Mouse (Mus musculus): Measurements from ENCODE around the gene Kif6. TPM values are rescaled to one million over a fixed set of nuclear protein-coding genes. Genes with fewer than 3 reads are reported as not detected.

The Kif6 gene
- polyA plus RNA-seq, 1 experiment from 2014 or later, result 4.7 TPM

GRCm38 (mm10) chr17:49741172-49741571, 126.2 kb downstream of the Kif6 start:
- H3K27me3 ChIP-seq, result no peaks in the 10 kb centered on the region
- H3K4me2 ChIP-seq, result no peak overlapping the region
- no peak overlapping the region for H3K4me3 ChIP-seq
- H3K9me3 ChIP-seq, result no peaks in the 10 kb centered on the region
- ATAC-seq (ENCODE audit: borderline replicate concordance, extremely low read depth, low FRiP score, low TSS enrichment), result no peak
- H3K9ac ChIP-seq, result no peak overlapping the region
- WGBS, result 59% methylated on average over 4 of the region's 4 CpGs
- no peaks in the 10 kb centered on the region for H3K36me3 ChIP-seq
- peaks cover 49% of the 10 kb centered on the region for H3K4me1 ChIP-seq
- 0 out of 2 replicates have a peak overlapping the region, but pooled peaks have one; percentile 37 for H3K27ac ChIP-seq

- ATAC-seq (ENCODE audit: borderline replicate concordance, extremely low read depth, low FRiP score, low TSS enrichment), result no peak
- Histone ChIP-seq H3K9me3 (no peaks in the 10 kb centered on the region), H3K4me2 (no peak overlapping the region), H3K36me3 (no peaks in the 10 kb centered on the region), H3K9ac (no peak overlapping the region), H3K4me3 (no peak overlapping the region), H3K27me3 (no peaks in the 10 kb centered on the region), H3K4me1 (peaks cover 49% of the 10 kb centered on the region), H3K27ac (peak overlapping the region; percentile 37)
- 49% methylated on average over 5 of the region's 5 CpGs for WGBS
These were observed 127.0 kb downstream of the Kif6 start for GRCm38 (mm10) chr17:49741927-49742326.

- H3K27ac ChIP-seq, result peak overlapping the region; percentile 61
- H3K4me1 ChIP-seq, result peaks cover 30% of the 10 kb centered on the region
- H3K27me3 ChIP-seq, result no peaks in the 10 kb centered on the region
- H3K9me3 ChIP-seq, result no peaks in the 10 kb centered on the region
- peak; percentile 40; the same call in 1 of the 2 replicates for ATAC-seq (ENCODE audit: borderline replicate concordance, extremely low read depth, low FRiP score, low TSS enrichment)
- no peaks in the 10 kb centered on the region for H3K36me3 ChIP-seq
- no peak overlapping the region for H3K4me2 ChIP-seq
- no peak overlapping the region for H3K9ac ChIP-seq
- WGBS, result 47% methylated on average over 14 of the region's 14 CpGs
- H3K4me3 ChIP-seq, result no peak overlapping the region
These were observed 128.9 kb downstream of the Kif6 start for GRCm38 (mm10) chr17:49743580-49744463.

- Histone ChIP-seq H3K4me3 (no peak overlapping the region), H3K4me2 (no peak overlapping the region), H3K4me1 (peaks cover 4% of the 10 kb centered on the region; the same call in 1 of the 2 replicates), H3K9ac (no peak overlapping the region), H3K9me3 (no peaks in the 10 kb centered on the region), H3K27me3 (no peaks in the 10 kb centered on the region), H3K27ac (no peak overlapping the region), H3K36me3 (no peaks in the 10 kb centered on the region)
- WGBS, result 42% methylated on average over 5 of the region's 6 CpGs
- peak; percentile 72 for ATAC-seq (ENCODE audit: borderline replicate concordance, extremely low read depth, low FRiP score, low TSS enrichment)
These were observed 136.0 kb downstream of the Kif6 start for GRCm38 (mm10) chr17:49750889-49751324.

- Histone ChIP-seq H3K4me1 (peaks cover 22% of the 10 kb centered on the region), H3K36me3 (no peaks in the 10 kb centered on the region), H3K4me3 (no peak overlapping the region), H3K9me3 (no peaks in the 10 kb centered on the region), H3K9ac (no peak overlapping the region), H3K27ac (no peak overlapping the region; the same call in 1 of the 2 replicates), H3K27me3 (no peaks in the 10 kb centered on the region), H3K4me2 (no peak overlapping the region)
- no peak for ATAC-seq (ENCODE audit: borderline replicate concordance, extremely low read depth, low FRiP score, low TSS enrichment)
- 89% methylated on average over 7 of the region's 7 CpGs for WGBS
These were observed 138.9 kb downstream of the Kif6 start for GRCm38 (mm10) chr17:49753874-49754273.

GRCm38 (mm10) chr17:49756862-49757261, 141.9 kb downstream of the Kif6 start:
- Histone ChIP-seq H3K36me3 (no peaks in the 10 kb centered on the region), H3K27ac (peak overlapping the region; percentile 45), H3K27me3 (no peaks in the 10 kb centered on the region), H3K4me2 (peak overlapping the region; percentile 21; the same call in 1 of the 2 replicates), H3K4me3 (no peak overlapping the region), H3K9ac (no peak overlapping the region), H3K4me1 (peaks cover 31% of the 10 kb centered on the region), H3K9me3 (no peaks in the 10 kb centered on the region)
- peak; percentile 90 for ATAC-seq (ENCODE audit: borderline replicate concordance, extremely low read depth, low FRiP score, low TSS enrichment)
- 46% methylated on average over 19 of the region's 19 CpGs for WGBS

- no peak for ATAC-seq (ENCODE audit: borderline replicate concordance, extremely low read depth, low FRiP score, low TSS enrichment)
- H3K4me3 ChIP-seq, result no peak overlapping the region
- no peak overlapping the region for H3K9ac ChIP-seq
- WGBS, result 68% methylated on average over 4 of the region's 4 CpGs
- no peaks in the 10 kb centered on the region for H3K9me3 ChIP-seq
- no peak overlapping the region for H3K4me2 ChIP-seq
- peaks cover 31% of the 10 kb centered on the region for H3K4me1 ChIP-seq
- H3K36me3 ChIP-seq, result no peaks in the 10 kb centered on the region
- no peaks in the 10 kb centered on the region for H3K27me3 ChIP-seq
- H3K27ac ChIP-seq, result no peak overlapping the region
These were observed 144.1 kb downstream of the Kif6 start for GRCm38 (mm10) chr17:49759047-49759446.

- H3K4me1 ChIP-seq, result peaks cover 32% of the 10 kb centered on the region
- no peak overlapping the region for H3K4me3 ChIP-seq
- no peaks in the 10 kb centered on the region for H3K9me3 ChIP-seq
- H3K9ac ChIP-seq, result no peak overlapping the region
- ATAC-seq (ENCODE audit: borderline replicate concordance, extremely low read depth, low FRiP score, low TSS enrichment), result no peak
- no peaks in the 10 kb centered on the region for H3K27me3 ChIP-seq
- WGBS, result 64% methylated on average over 11 of the region's 11 CpGs
- H3K36me3 ChIP-seq, result no peaks in the 10 kb centered on the region
- no peak overlapping the region for H3K4me2 ChIP-seq
- peak overlapping the region; percentile 73 for H3K27ac ChIP-seq
These were observed 146.3 kb downstream of the Kif6 start for GRCm38 (mm10) chr17:49761260-49761659.

GRCm38 (mm10) chr17:49761838-49762237, 146.9 kb downstream of the Kif6 start:
- Histone ChIP-seq H3K27me3 (no peaks in the 10 kb centered on the region), H3K4me3 (no peak overlapping the region), H3K9ac (no peak overlapping the region), H3K36me3 (no peaks in the 10 kb centered on the region), H3K4me2 (no peak overlapping the region), H3K27ac (peak overlapping the region; percentile 73), H3K4me1 (peaks cover 26% of the 10 kb centered on the region; the same call in 1 of the 2 replicates), H3K9me3 (no peaks in the 10 kb centered on the region)
- WGBS, result 60% methylated on average over 8 of the region's 8 CpGs
- no peak for ATAC-seq (ENCODE audit: borderline replicate concordance, extremely low read depth, low FRiP score, low TSS enrichment)

GRCm38 (mm10) chr17:49764963-49765362, 150.0 kb downstream of the Kif6 start:
- no peak overlapping the region for H3K4me2 ChIP-seq
- ATAC-seq (ENCODE audit: borderline replicate concordance, extremely low read depth, low FRiP score, low TSS enrichment), result peak; percentile 47; the same call in 1 of the 2 replicates
- WGBS, result 55% methylated on average over 6 of the region's 6 CpGs
- H3K4me3 ChIP-seq, result no peak overlapping the region
- H3K4me1 ChIP-seq, result 0 out of 2 replicates have a peak, but pooled peaks cover 14% of the 10 kb centered on the region
- H3K9me3 ChIP-seq, result no peaks in the 10 kb centered on the region
- no peak overlapping the region for H3K27ac ChIP-seq
- H3K27me3 ChIP-seq, result no peaks in the 10 kb centered on the region
- H3K36me3 ChIP-seq, result no peaks in the 10 kb centered on the region
- H3K9ac ChIP-seq, result no peak overlapping the region

- Histone ChIP-seq H3K36me3 (no peaks in the 10 kb centered on the region), H3K4me2 (no peak overlapping the region)
These were observed 152.9 kb downstream of the Kif6 start for GRCm38 (mm10) chr17:49767717-49768370.

More at GRCm38 (mm10) chr17:49767717-49768370, 152.9 kb downstream of the Kif6 start:
- H3K4me3 ChIP-seq, result no peak overlapping the region
- no peak overlapping the region for H3K9ac ChIP-seq
- H3K4me1 ChIP-seq, result 0 out of 2 replicates have a peak, but pooled peaks cover 8% of the 10 kb centered on the region
- no peaks in the 10 kb centered on the region for H3K9me3 ChIP-seq
- no peaks in the 10 kb centered on the region for H3K27me3 ChIP-seq
- H3K27ac ChIP-seq, result no peak overlapping the region
- WGBS, result 53% methylated on average over 10 of the region's 10 CpGs
- ATAC-seq (ENCODE audit: borderline replicate concordance, extremely low read depth, low FRiP score, low TSS enrichment), result no peak

All from lung, embryonic 15.5 days (tissue).